Mouse (Mus musculus): ENCODE measurements at regions not wholly inside any gene's neighbourhood (a gene's known extent, or its start where the extent isn't known, plus 50 kb on each side); places are given as distances from the start of the nearest gene placed in this dataset.

GRCm38 (mm10) chr5:47115882-47116281 lies 867.1 kb upstream of the Slit2 start:
- DNase-seq (ENCODE audit: low read depth), result no peak

- DNase-seq (ENCODE audit: low read depth), result no peak
These were observed 887.2 kb upstream of the Slit2 start for GRCm38 (mm10) chr5:47095703-47096102.

GRCm38 (mm10) chr5:47052942-47053341 lies 930.0 kb upstream of the Slit2 start:
- no peak for DNase-seq (ENCODE audit: low read depth)

DNA sequence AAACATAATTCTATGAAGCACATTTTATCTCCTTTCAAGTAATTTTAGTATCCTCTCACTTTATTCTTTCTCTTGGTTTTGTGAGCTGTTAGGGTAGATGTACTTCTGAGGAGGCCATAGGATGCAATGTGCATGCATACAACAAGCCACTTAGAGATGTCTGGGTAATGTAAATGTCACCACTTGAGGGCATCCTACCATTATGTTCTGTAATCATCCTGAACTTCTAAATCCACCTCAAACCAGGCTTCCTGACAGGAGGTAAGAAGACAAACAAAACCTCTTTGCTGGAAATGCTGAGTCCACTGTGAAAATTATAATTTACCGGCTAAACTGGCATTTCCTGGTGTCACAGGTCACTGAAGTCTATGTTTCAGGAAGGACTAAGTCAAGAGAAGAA lies 946.2 kb upstream of the Slit2 start:
- peak; percentile 14 for DNase-seq (ENCODE audit: low read depth)

DNA sequence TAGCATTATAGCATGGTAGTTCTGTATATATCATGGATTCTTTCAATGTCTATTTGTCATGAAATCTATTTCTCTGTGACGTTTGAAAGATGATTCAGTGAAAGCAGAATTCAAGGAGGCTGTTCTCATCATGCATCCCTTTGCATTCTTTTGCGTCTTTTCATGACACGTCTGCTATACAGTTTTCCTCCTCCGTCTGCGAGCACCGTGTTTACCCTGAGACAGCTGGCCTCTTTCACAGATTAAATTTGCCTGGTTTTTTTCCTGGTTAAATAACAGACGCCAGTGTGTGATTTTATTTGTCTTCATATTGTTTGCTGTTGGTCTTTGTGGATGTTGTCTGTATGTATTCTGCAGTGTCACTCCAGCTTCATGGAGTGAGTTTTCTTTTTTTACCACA lies 948.9 kb upstream of the Slit2 start:
- DNase-seq (ENCODE audit: low read depth), result no peak

DNA sequence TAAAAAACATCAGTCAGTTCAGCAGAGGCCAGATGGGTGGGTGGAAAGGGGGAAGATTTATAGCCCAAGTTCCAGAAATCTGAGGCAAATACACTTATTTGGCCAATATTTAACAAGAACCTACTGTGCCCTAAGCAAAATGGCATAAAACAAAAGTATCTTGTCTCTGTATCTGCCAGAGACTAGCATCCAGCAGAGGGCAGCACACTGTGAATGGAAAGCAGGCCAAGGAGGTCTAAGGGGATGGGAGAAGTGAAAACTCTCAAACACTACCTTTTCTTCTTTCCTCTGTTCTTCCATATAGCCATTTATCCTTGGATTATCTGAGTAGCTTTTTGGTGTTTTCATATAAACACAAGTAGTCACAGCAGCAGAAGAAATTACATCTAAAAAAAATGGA lies 968.6 kb upstream of the Slit2 start:
- DNase-seq (ENCODE audit: low read depth), result peak; percentile 7

- no peak for DNase-seq (ENCODE audit: low read depth)
These were observed 990.4 kb upstream of the Slit2 start for GRCm38 (mm10) chr5:46992557-46992956.

DNA sequence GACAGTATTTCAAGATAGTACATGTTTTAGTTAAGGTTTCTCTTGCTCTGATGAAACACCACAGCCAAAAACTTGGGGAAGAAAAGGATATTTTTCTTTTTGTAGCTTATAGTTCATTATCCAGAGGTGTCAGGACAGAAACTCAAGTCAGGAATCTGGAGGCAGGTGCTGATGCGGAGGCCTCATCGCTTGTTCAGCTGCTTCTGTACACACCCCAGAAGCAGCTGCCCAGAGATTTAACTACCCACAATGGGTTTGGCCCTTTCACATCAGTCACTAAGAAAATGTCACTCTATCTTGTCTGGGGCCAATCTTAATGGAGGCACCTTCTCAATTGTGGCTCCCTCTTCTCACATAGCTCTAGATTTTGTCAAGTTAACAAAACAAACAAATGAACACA lies 996.4 kb upstream of the Slit2 start:
- DNase-seq (ENCODE audit: low read depth), result no peak

DNA sequence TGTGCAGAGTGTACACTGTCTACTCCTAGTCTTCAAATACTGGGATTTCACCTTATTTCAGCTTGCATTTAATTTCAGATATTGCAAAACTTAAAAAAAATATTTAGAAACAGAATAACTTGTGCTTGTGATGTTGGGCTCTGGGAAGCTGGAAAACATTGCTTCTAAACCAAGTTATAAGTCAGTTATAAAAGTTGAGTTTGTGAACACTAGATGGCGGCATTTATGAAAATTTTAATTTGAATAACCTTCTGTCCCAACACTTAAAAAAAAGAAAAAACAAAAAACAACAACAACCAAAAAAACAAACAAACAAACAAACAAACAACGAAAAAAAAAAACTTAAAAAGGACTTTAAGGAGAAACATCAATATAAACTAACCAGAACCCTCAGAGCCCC lies 1002.6 kb upstream of the Slit2 start:
- DNase-seq (ENCODE audit: low read depth), result no peak

- no peak for DNase-seq (ENCODE audit: low read depth)
These were observed 1014.0 kb upstream of the Slit2 start for GRCm38 (mm10) chr5:46968870-46969436.

- DNase-seq (ENCODE audit: low read depth), result no peak
These were observed 1022.2 kb upstream of the Slit2 start for GRCm38 (mm10) chr5:46960749-46961148.

- DNase-seq (ENCODE audit: low read depth), result no peak
These were observed 1056.6 kb upstream of the Slit2 start for GRCm38 (mm10) chr5:46926324-46926723.

DNA sequence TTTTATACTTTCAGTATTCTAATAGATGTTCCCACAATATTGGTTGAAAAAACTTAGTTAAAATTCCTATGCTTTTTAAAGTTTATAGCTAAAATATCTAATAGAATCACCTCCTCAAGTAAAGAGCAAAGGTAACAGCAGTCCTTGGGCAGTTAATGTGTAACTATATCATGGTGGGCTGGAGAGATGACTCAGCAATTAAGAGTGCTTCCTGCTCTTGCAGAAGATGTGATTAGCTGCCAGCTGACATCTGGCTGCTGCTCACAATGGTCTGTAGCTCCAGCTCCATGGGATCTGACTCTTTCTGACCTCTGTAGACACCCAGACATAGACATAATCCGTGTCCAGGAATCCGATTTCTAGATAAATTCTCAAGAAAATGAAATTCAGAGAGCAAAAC lies 1044.5 kb upstream of the Lcorl start:
- no peak for DNase-seq (ENCODE audit: low read depth)

DNA sequence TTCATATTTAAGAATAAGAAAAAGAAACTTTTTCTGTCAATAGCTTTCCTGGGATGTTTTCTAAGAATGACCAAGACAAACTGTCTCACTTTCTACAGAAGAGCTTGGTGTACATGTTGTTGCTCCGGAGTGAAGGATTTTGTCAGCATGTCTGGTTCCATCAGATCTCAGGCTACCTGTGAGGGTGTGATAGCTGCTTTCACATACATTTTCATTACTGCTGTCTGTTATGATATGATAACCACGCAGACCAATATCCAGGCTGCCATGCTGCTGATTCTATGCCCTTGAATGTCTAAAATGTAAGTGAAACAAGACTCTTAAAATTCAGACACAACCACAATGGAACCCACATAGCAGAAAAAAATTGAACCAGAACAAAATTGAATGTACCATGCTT lies 1036.6 kb upstream of the Lcorl start:
- DNase-seq (ENCODE audit: low read depth), result no peak

DNA sequence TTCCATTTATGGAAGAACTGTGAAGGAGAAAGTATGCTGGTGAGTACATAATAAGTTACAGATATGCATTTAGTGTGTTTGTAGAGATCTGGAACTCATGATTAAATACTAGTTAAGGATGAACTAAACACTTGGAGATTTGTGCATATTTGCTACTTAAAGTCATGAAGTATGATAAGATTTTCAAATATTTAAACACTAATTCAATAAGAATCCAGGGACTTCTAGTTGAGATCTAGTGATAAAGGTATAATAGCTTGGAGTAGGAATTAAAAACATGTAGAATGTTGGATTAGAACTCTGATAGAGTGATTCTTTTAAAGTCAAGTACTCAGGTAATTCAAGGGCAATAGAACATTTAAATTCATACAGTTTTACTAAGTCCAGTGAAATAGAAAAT lies 1026.5 kb upstream of the Lcorl start:
- DNase-seq (ENCODE audit: low read depth), result no peak

DNA sequence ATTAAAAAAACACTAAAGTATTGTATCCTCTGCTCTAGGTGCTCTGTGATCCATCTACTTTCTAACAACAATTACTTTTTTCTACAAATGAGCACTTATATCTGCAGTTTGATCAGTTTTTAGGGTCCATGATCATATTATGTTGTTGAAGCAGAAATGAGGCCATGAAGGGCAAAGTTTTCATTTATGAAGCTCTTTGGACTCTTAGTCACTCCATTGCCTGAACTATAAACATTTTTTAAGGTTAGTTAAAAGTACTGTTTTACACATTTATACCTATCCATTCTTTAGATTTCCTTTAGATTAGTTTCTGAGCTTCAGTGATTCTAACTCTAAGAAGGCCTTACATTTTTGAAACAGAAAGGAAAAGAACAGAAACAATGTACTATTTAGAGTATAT lies 999.4 kb upstream of the Lcorl start:
- DNase-seq (ENCODE audit: low read depth), result no peak

- no peak for DNase-seq (ENCODE audit: low read depth)
These were observed 987.8 kb upstream of the Lcorl start for GRCm38 (mm10) chr5:46845175-46845574.

GRCm38 (mm10) chr5:46836810-46837209 lies 979.4 kb upstream of the Lcorl start:
- no peak for DNase-seq (ENCODE audit: low read depth)

DNA sequence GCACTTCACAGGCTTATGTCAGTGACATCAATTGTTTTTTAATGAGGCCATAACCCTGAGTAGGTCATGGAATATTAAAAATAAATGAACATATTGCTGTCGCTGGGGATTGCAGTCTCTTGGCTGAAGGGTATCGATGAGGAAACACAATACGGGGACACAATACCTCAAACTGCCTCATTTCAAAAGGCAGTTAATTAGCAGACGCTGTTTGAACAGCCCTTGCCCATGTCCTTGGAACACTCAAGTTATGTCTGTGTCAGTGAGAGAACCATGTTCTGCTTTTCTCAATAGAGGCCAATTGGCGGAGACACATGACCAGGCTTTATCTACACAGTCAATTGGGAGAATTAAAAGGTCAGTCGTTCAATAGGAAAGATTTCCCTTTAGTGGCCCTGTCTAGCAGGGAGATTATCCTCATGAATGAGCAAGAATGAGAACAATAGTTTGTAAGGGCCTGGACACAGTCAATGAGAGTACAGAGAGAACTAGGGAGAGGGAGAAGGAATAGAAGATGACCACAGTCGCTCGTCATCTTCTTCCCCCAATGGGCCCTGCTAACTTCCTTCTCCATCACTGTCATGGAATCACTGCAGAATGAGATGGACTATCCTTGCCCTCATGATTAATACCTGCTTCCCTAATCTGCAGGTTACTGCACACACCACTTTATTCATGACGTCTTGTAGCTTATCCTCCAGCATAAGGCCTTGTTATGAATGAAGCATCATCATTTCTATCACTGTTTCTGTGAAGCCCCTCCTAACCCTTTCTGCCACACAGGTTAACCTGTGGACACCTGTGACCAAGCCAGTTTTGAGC lies 973.6 kb upstream of the Lcorl start:
- DNase-seq (ENCODE audit: low read depth), result no peak

DNA sequence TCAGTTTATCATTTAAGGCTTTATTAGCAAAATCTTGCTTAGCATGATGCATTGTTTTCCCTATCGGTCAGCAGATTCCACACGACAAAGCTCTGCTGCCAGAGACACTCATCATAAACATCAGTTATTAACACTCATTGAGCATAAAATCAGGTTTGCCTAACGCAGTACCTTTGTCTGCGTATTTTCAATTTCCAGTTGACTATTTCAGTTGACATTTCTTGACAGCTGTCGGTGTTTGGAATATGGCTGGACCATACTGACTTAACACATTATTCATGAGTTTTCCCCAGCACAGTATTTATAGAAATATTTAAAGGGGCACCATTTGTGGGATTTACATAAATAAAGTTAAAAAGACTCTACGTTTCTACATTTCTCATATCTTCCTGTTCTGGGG lies 972.7 kb upstream of the Lcorl start:
- DNase-seq (ENCODE audit: low read depth), result no peak

DNA sequence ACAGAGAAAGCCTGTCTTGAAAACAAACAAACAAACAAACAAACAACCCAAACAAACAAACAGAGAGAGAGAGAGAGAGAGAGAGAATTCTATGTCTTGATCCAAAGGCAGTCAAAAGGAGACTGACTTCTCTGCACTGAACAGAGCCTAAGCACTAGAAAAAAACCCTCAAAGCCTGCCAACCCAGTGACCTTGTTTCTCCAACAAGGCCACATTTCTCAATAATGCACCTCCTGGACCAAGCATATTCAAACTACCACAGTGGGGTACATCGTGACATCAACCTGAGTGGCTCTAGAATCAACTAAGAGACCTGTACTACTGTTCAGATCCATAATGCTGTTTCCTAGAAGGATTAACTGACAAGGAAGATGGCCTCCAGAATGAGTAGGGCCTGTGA lies 969.0 kb upstream of the Lcorl start:
- no peak for DNase-seq (ENCODE audit: low read depth)

GRCm38 (mm10) chr5:46824934-46825333 lies 967.5 kb upstream of the Lcorl start:
- no peak for DNase-seq (ENCODE audit: low read depth)

DNA sequence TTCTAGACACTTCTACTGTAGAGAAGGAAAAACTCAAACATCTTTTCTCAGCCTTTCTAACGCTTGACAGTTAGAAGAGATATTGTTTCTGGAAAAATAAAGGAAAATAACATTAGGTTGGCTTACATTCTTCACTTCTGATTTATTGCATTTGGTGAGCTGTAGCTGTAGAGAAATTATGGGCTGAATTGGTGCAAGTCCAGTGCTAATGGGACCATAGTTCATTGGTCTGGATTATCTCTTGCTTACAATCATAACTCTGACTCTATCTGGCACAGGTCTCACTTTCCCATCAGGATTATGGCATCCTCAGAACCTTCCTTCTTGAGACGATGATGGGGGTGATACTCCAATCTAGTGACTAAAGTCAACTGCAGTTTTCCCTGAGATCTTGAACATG lies 937.7 kb upstream of the Lcorl start:
- DNase-seq (ENCODE audit: low read depth), result no peak

Measured in fibroblast of lung, adult 2 months (primary cell).